Comparison of ENCODE assay signal across 21 mouse cellular contexts in genomic region chr5:115591028-115591427, GRCm38 (mm10). TPM values are rescaled to one million over a fixed set of nuclear protein-coding genes. Genes with fewer than 3 reads are reported as not detected.
DNase-seq lines count a peak whose midpoint lies in the region; ATAC-seq and TF ChIP-seq lines count a peak whose summit lies in the region.
"Had no signal": no experiment of that assay in that cellular context is flagged by ENCODE, and none has a peak within 500 bp of the region (broad histone marks: within the 10 kb centered on the region; RNA-seq: fewer than 3 reads in every experiment).

No protein-coding gene starts in this region.

- no peak overlapping the region for H3K4me3 ChIP-seq in lung, embryonic 16.5 days (ENCODE audit: low read length)
- H3K4me3 ChIP-seq in stomach, postnatal 0 days (ENCODE audit: low read depth, low read length), result no peak overlapping the region
- H3K4me3 ChIP-seq: forebrain, embryonic 13.5 days; gastrocnemius, adult 2 months; limb, embryonic 13.5 days; neural tube, embryonic 15.5 days had no signal

- peaks cover 68% of the 10 kb centered on the region for H3K36me3 ChIP-seq in lung, embryonic 16.5 days (ENCODE audit: control insufficient read depth, insufficient read depth, low read length)
- H3K36me3 ChIP-seq in stomach, postnatal 0 days (ENCODE audit: control insufficient read depth, insufficient read depth, low read length), result peaks cover 69% of the 10 kb centered on the region

- TF ChIP-seq EP300 in stomach, postnatal 0 days (optimal IDR thresholded peaks at IDR 0.05), result no peak

- ATAC-seq in lung, embryonic 16.5 days (ENCODE audit: low read depth), result 0 out of 2 replicates have a peak, but pooled peaks have one; percentile 15
- peak; percentile 65 for ATAC-seq in common myeloid progenitor, adult 5-6 weeks (replicated peaks; ENCODE audit: low read depth, poor library complexity, severe bottlenecking)
- no peak for ATAC-seq in stomach, postnatal 0 days (ENCODE audit: low FRiP score, low TSS enrichment)
- ATAC-seq: forebrain, embryonic 13.5 days; hindbrain, postnatal 0 days; intestine, embryonic 16.5 days had no signal

- no peaks in the 10 kb centered on the region for H3K4me1 ChIP-seq in lung, embryonic 16.5 days (replicated peaks; ENCODE audit: control insufficient read depth, insufficient read depth, low read length)
- H3K4me1 ChIP-seq in stomach, postnatal 0 days (replicated peaks; ENCODE audit: control insufficient read depth, insufficient read depth), result no peaks in the 10 kb centered on the region
- H3K4me1 ChIP-seq: limb, embryonic 13.5 days; neural tube, embryonic 15.5 days had no signal

- TF ChIP-seq CTCF in stomach, postnatal 0 days (IDR thresholded peaks at IDR 0.05; ENCODE audit: low read depth), result no peak; the same call in 1 of the 2 replicates

- H3K9me3 ChIP-seq in lung, embryonic 16.5 days (ENCODE audit: control insufficient read depth, low read length), result no peaks in the 10 kb centered on the region
- no peaks in the 10 kb centered on the region for H3K9me3 ChIP-seq in stomach, postnatal 0 days (ENCODE audit: control insufficient read depth, low read length)
- H3K9me3 ChIP-seq: forebrain, embryonic 13.5 days; limb, embryonic 13.5 days; neural tube, embryonic 15.5 days had no signal

- H3K4me2 ChIP-seq in lung, embryonic 16.5 days (ENCODE audit: low read depth, low read length), result no peak overlapping the region
- H3K4me2 ChIP-seq in stomach, postnatal 0 days (replicated peaks; ENCODE audit: low read depth), result no peak overlapping the region
- H3K4me2 ChIP-seq: forebrain, embryonic 13.5 days; limb, embryonic 13.5 days; midbrain, embryonic 11.5 days; neural tube, embryonic 15.5 days had no signal

- no peaks in the 10 kb centered on the region for H3K27me3 ChIP-seq in lung, embryonic 16.5 days (ENCODE audit: control insufficient read depth, insufficient read depth, low read depth, low read length)
- H3K27me3 ChIP-seq in stomach, postnatal 0 days (ENCODE audit: control insufficient read depth, insufficient read depth, low read length), result no peaks in the 10 kb centered on the region
- H3K27me3 ChIP-seq: forebrain, embryonic 13.5 days; limb, embryonic 13.5 days; neural tube, embryonic 15.5 days had no signal

- 76% methylated on average over 11 of the region's 11 CpGs for WGBS in lung, embryonic 16.5 days
- WGBS in stomach, postnatal 0 days, result 73% methylated on average over 11 of the region's 11 CpGs

- peak; percentile 37 for DNase-seq in kidney, postnatal 14 days
- no peak for DNase-seq in kidney, postnatal 4 days
- no peak for DNase-seq in lung, postnatal 14 days
- DNase-seq in stomach, postnatal 0 days (ENCODE audit: low spot score), result no peak
- DNase-seq in right cerebral cortex, postnatal 25 days, result no peak
- DNase-seq: adrenal gland, postnatal 14 days; cerebellum, adult 8-10 months; cerebellum, postnatal 36 days; gastrocnemius, adult 2 months; lung, adult 18-20 months; lung, postnatal 36 days; right cerebral cortex, adult 18-20 months; thymus, adult 2 months had no signal

- no peak overlapping the region for H3K27ac ChIP-seq in lung, embryonic 16.5 days (ENCODE audit: low read length)
- 0 out of 2 replicates have a peak overlapping the region, but pooled peaks have one; percentile 24 for H3K27ac ChIP-seq in stomach, postnatal 0 days (replicated peaks)
- H3K27ac ChIP-seq: forebrain, embryonic 13.5 days; gastrocnemius, adult 2 months; hindbrain, postnatal 0 days; limb, embryonic 13.5 days; neural tube, embryonic 15.5 days had no signal

- no peak overlapping the region for H3K9ac ChIP-seq in lung, embryonic 16.5 days (ENCODE audit: low read length)
- no peak overlapping the region for H3K9ac ChIP-seq in stomach, postnatal 0 days (ENCODE audit: low read length)
- H3K9ac ChIP-seq: forebrain, embryonic 13.5 days; limb, embryonic 13.5 days; neural tube, embryonic 15.5 days had no signal

RNA-seq across cellular contexts. Expression of gene Gcn1l1, which starts 26.0 kb away (rescaled TPM):
- polyA plus RNA-seq in lung, embryonic 16.5 days (2015; fragmentation: Nextera tagmentation; extraction: Ambion mirVana), result 32.9 and 35.1 TPM in 2 replicates
- total RNA-seq in common myeloid progenitor, adult 5-6 weeks (2017), result 32.6 and 41.8 TPM in 2 replicates
- 11.2 and 11.7 TPM in 2 replicates for polyA plus RNA-seq in stomach, postnatal 0 days (2015; fragmentation: Nextera tagmentation; extraction: Ambion mirVana)

RNA-seq across cellular contexts. Expression of gene Rplp0, which starts 31.8 kb away (rescaled TPM):
- 1,507 and 1,565 TPM in 2 replicates for polyA plus RNA-seq in lung, embryonic 16.5 days (2015; fragmentation: Nextera tagmentation; extraction: Ambion mirVana)
- 1,584 and 1,794 TPM in 2 replicates for total RNA-seq in common myeloid progenitor, adult 5-6 weeks (2017)
- polyA plus RNA-seq in stomach, postnatal 0 days (2015; fragmentation: Nextera tagmentation; extraction: Ambion mirVana), result 1,317 and 1,335 TPM in 2 replicates

RNA-seq across cellular contexts. Expression of gene Rab35, which starts 40.7 kb away (rescaled TPM):
- polyA plus RNA-seq in lung, embryonic 16.5 days (2015; fragmentation: Nextera tagmentation; extraction: Ambion mirVana), result 4.5 and 7.0 TPM in 2 replicates
- total RNA-seq in common myeloid progenitor, adult 5-6 weeks (2017), result 38.2 and 38.4 TPM in 2 replicates
- 20.0 and 20.3 TPM in 2 replicates for polyA plus RNA-seq in stomach, postnatal 0 days (2015; fragmentation: Nextera tagmentation; extraction: Ambion mirVana)
